Mouse (Mus musculus): ENCODE results near the gene Sostdc1. TPM values are rescaled to one million over a fixed set of nuclear protein-coding genes. Genes with fewer than 3 reads are reported as not detected.

Gene Sostdc1
- polyA plus RNA-seq, 1 experiment from 2014 or later: 4.6 TPM

DNA sequence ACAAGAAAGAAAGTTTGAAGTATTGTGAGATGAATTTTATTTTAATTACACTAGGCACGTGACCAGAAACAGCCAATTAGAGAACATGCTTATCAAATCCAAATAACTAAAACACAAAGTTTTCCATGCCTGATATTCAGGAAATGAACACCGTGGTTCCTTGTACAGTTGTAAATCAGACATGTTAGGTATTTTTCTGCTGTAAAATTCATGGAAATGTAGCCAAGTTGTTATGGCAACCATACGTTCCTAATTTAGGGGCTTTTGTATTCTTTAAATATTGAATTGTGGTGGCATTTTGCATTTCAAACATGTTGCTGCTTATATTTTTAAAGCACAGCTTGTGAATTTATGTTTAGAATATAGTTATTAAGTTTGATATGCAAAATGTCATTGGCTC is 2.1 kb downstream of the Sostdc1 start:
- peaks cover 23% of the 10 kb centered on the region for H3K4me1 ChIP-seq (replicated peaks)
- no peaks in the 10 kb centered on the region for H3K27me3 ChIP-seq
- no peaks in the 10 kb centered on the region for H3K9me3 ChIP-seq
- H3K4me2 ChIP-seq (replicated peaks): no peak overlapping the region
- ATAC-seq: no peak
- H3K27ac ChIP-seq: no peak overlapping the region
- H3K36me3 ChIP-seq: no peaks in the 10 kb centered on the region
- H3K9ac ChIP-seq (replicated peaks): no peak overlapping the region
- WGBS: 75% methylated on average over 3 of the region's 3 CpGs
- no peak overlapping the region for H3K4me3 ChIP-seq (replicated peaks)

DNA sequence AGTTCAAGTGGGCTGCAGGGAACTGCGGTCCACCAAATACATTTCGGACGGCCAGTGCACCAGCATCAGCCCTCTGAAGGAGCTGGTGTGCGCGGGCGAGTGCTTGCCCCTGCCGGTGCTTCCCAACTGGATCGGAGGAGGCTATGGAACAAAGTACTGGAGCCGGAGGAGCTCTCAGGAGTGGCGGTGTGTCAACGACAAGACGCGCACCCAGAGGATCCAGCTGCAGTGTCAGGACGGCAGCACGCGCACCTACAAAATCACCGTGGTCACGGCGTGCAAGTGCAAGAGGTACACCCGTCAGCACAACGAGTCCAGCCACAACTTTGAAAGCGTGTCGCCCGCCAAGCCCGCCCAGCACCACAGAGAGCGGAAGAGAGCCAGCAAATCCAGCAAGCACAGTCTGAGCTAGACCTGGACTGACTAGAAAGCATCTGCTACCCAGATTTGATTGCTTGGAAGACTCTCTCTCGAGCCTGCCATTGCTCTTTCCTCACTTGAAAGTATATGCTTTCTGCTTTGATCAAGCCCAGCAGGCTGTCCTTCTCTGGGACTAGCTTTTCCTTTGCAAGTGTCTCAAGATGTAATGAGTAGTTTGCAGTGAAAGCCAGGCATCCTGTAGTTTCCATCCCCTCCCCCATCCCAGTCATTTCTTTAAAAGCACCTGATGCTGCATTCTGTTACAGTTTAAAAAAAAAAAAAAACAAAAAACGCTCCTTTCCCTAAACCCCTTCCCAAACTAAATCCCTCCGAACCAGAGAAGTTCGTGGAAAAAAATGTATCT is 3.3 kb downstream of the Sostdc1 start:
- no peak overlapping the region for H3K27ac ChIP-seq
- H3K36me3 ChIP-seq: no peaks in the 10 kb centered on the region
- ATAC-seq: peak; percentile 91
- H3K4me3 ChIP-seq (replicated peaks): peak overlapping the region; percentile 51
- WGBS: 2% methylated on average over 30 of the region's 30 CpGs
- H3K4me2 ChIP-seq (replicated peaks): peak overlapping the region; percentile 87
- H3K9ac ChIP-seq (replicated peaks): peak overlapping the region; percentile 70
- H3K27me3 ChIP-seq: no peaks in the 10 kb centered on the region
- peaks cover 23% of the 10 kb centered on the region for H3K4me1 ChIP-seq (replicated peaks)
- no peaks in the 10 kb centered on the region for H3K9me3 ChIP-seq

DNA sequence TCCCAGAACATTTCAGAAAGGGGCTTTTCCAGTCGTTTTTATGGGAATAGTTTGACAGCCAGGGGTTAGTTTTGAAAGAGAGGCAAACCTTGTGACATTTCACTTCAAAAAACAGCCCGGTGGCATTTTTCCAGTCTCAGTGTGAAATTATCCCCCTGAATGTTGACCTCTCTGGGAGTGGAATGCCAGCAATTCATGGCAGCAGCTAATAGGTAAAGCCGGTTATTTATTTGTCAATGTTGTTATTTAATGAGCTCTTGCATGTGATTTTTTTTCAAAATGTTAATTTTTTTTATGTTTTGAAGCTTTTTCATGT is 3.8 kb downstream of the Sostdc1 start:
- 26% methylated on average over 3 of the region's 3 CpGs for WGBS
- peaks cover 23% of the 10 kb centered on the region for H3K4me1 ChIP-seq (replicated peaks)
- no peak overlapping the region for H3K9ac ChIP-seq (replicated peaks)
- no peaks in the 10 kb centered on the region for H3K27me3 ChIP-seq
- H3K9me3 ChIP-seq: no peaks in the 10 kb centered on the region
- no peaks in the 10 kb centered on the region for H3K36me3 ChIP-seq
- no peak for ATAC-seq
- H3K27ac ChIP-seq: no peak overlapping the region
- H3K4me2 ChIP-seq (replicated peaks): peak overlapping the region; percentile 87
- H3K4me3 ChIP-seq (replicated peaks): no peak overlapping the region

- H3K9ac ChIP-seq (replicated peaks): no peak overlapping the region
- H3K27me3 ChIP-seq: no peaks in the 10 kb centered on the region
- ATAC-seq: no peak
- no peaks in the 10 kb centered on the region for H3K36me3 ChIP-seq
- no peak overlapping the region for H3K4me2 ChIP-seq (replicated peaks)
- WGBS: 94% methylated on average over 4 of the region's 4 CpGs
- no peaks in the 10 kb centered on the region for H3K9me3 ChIP-seq
- H3K27ac ChIP-seq: no peak overlapping the region
- no peaks in the 10 kb centered on the region for H3K4me1 ChIP-seq (replicated peaks)
- H3K4me3 ChIP-seq (replicated peaks): no peak overlapping the region
Observed at GRCm38 (mm10) chr12:36326101-36326521, 12.2 kb downstream of the Sostdc1 start.

DNA sequence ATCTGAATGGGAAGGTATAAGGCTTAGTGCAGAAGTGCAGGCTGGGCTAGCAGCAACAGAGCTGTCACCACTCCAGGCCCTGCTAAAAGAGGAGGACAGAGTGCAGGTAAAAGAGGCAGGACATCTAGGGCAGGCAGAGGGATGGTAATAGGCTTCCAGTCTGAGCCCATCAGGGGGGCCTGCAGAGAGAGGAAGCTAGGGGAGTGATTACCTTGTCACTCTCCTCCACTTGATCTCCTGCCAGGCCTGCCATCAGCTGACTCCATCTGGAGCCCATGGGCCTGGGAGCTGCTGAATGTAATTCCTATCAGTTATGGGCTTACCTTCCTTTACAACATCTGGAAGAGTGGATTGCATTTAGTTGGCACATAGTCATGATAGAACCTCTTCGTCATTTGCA is 18.7 kb downstream of the Sostdc1 start:
- H3K27ac ChIP-seq: no peak overlapping the region
- H3K4me3 ChIP-seq (replicated peaks): no peak overlapping the region
- 97% methylated on average over 1 of the region's 1 CpGs for WGBS
- H3K4me1 ChIP-seq (replicated peaks): no peaks in the 10 kb centered on the region
- no peak for ATAC-seq
- no peak overlapping the region for H3K4me2 ChIP-seq (replicated peaks)
- H3K36me3 ChIP-seq: no peaks in the 10 kb centered on the region
- no peak overlapping the region for H3K9ac ChIP-seq (replicated peaks)
- H3K27me3 ChIP-seq: no peaks in the 10 kb centered on the region
- H3K9me3 ChIP-seq: no peaks in the 10 kb centered on the region

DNA sequence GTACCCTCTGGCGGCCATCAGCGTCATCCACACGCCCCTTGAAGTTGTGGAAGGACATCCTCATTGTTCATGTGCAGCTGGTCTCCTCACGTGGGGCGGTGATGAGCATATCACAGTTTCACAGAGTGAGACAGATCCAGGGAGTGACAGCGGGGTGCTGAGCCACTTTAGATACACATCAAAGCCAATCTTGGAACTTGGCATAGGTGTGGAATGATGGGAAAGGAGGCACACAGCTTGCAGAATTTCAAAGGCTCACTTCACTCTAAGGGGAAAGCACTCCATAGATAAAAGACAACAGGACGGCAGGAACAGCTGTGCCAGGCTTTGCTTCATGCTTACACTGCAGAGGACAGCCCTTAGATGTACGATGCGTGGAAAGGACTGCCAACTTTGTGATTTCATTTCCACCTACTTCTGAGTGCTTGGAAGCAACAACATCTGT is 19.9 kb downstream of the Sostdc1 start:
- no peak overlapping the region for H3K4me3 ChIP-seq (replicated peaks)
- 0 out of 2 replicates have a peak, but pooled peaks have one; percentile 30 for ATAC-seq
- no peaks in the 10 kb centered on the region for H3K9me3 ChIP-seq
- no peaks in the 10 kb centered on the region for H3K36me3 ChIP-seq
- H3K9ac ChIP-seq (replicated peaks): no peak overlapping the region
- H3K27me3 ChIP-seq: no peaks in the 10 kb centered on the region
- H3K27ac ChIP-seq: no peak overlapping the region
- WGBS: 76% methylated on average over 9 of the region's 9 CpGs
- H3K4me1 ChIP-seq (replicated peaks): no peaks in the 10 kb centered on the region
- no peak overlapping the region for H3K4me2 ChIP-seq (replicated peaks)

- H3K4me2 ChIP-seq (replicated peaks): no peak overlapping the region
- H3K4me3 ChIP-seq (replicated peaks): no peak overlapping the region
- no peaks in the 10 kb centered on the region for H3K27me3 ChIP-seq
- ATAC-seq: no peak
- no peaks in the 10 kb centered on the region for H3K36me3 ChIP-seq
- no peaks in the 10 kb centered on the region for H3K4me1 ChIP-seq (replicated peaks)
- no peaks in the 10 kb centered on the region for H3K9me3 ChIP-seq
- 68% methylated on average over 4 of the region's 4 CpGs for WGBS
- no peak overlapping the region for H3K9ac ChIP-seq (replicated peaks)
- no peak overlapping the region for H3K27ac ChIP-seq
Observed at GRCm38 (mm10) chr12:36344131-36344530, 30.2 kb downstream of the Sostdc1 start.

GRCm38 (mm10) chr12:36360064-36360463 is 46.1 kb downstream of the Sostdc1 start:
- WGBS: 91% methylated on average over 3 of the region's 3 CpGs

DNA sequence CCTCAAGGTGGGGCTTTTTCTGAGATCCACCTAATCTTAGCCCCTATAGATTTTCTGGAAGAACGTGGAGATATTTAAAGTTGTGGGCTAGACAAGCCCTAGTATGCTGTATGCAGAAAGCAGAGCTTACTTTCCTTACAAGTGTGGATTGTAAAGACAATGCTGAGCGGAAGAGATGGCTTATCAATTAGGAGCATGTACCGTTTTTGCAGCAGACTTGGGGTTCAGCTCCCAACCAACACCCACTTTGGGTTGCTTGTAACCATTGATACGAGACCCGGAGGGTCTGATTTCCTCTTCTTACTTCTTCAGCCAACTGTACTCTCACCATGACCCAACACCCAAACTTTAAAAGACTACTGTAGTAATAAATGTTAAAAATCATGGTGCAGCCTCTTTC is 46.8 kb downstream of the Sostdc1 start:
- Histone ChIP-seq H3K9ac (replicated peaks) (no peak overlapping the region), H3K4me1 (replicated peaks) (no peaks in the 10 kb centered on the region), H3K27ac (no peak overlapping the region), H3K9me3 (no peaks in the 10 kb centered on the region), H3K4me2 (replicated peaks) (no peak overlapping the region), H3K27me3 (no peaks in the 10 kb centered on the region), H3K4me3 (replicated peaks) (no peak overlapping the region), H3K36me3 (no peaks in the 10 kb centered on the region)
- 95% methylated on average over 5 of the region's 5 CpGs for WGBS
- ATAC-seq: no peak

More at GRCm38 (mm10) chr12:36360064-36360463, 46.1 kb downstream of the Sostdc1 start:
- no peak overlapping the region for H3K4me3 ChIP-seq (replicated peaks)
- H3K9me3 ChIP-seq: no peaks in the 10 kb centered on the region
- no peaks in the 10 kb centered on the region for H3K4me1 ChIP-seq (replicated peaks)
- no peak for ATAC-seq
- H3K27me3 ChIP-seq: no peaks in the 10 kb centered on the region
- H3K36me3 ChIP-seq: no peaks in the 10 kb centered on the region
- H3K27ac ChIP-seq: no peak overlapping the region
- H3K4me2 ChIP-seq (replicated peaks): no peak overlapping the region
- no peak overlapping the region for H3K9ac ChIP-seq (replicated peaks)

DNA sequence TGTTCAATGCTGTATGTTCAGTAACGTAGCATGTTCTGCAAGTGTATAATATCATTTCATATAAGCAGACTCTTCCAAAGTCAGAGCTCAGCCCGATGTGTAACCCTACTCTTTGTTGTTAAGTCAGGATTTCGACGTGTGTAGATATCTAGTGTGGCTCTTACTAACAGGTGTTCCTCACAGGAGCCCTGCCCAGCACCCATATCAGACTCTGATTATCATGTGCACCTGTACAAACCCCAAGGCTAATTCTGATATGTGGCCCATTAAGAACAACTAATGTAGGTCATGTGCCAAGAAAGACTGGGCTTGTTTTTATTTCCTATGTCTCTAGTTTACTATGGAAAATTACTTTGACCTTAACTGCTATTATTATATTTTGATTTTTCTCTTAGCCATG is 50.1 kb downstream of the Sostdc1 start:
- WGBS: 95% methylated on average over 4 of the region's 4 CpGs
- no peaks in the 10 kb centered on the region for H3K27me3 ChIP-seq
- H3K36me3 ChIP-seq: no peaks in the 10 kb centered on the region
- no peak overlapping the region for H3K4me2 ChIP-seq (replicated peaks)
- H3K4me3 ChIP-seq (replicated peaks): no peak overlapping the region
- no peaks in the 10 kb centered on the region for H3K9me3 ChIP-seq
- no peaks in the 10 kb centered on the region for H3K4me1 ChIP-seq (replicated peaks)
- H3K27ac ChIP-seq: no peak overlapping the region
- no peak overlapping the region for H3K9ac ChIP-seq (replicated peaks)
- no peak for ATAC-seq

Other genes starting within 250 kb of the Sostdc1 start
- gene Ankmy2, start 157.0 kb upstream of the Sostdc1 start, polyA plus RNA-seq (2015; fragmentation: Nextera tagmentation; extraction: Ambion mirVana): 51.1 and 56.8 TPM in 2 replicates
- 388 and 407 TPM in 2 replicates for gene Bzw2, start 156.1 kb upstream of the Sostdc1 start, polyA plus RNA-seq (2015; fragmentation: Nextera tagmentation; extraction: Ambion mirVana)
- not detected in 2 replicates for gene Lrrc72, start 60.7 kb upstream of the Sostdc1 start, polyA plus RNA-seq (2015; fragmentation: Nextera tagmentation; extraction: Ambion mirVana)
- gene Ispd, start 67.3 kb downstream of the Sostdc1 start, polyA plus RNA-seq (2015; fragmentation: Nextera tagmentation; extraction: Ambion mirVana): 10.9 and 11.7 TPM in 2 replicates
- gene D630036H23Rik, start 68.0 kb downstream of the Sostdc1 start, polyA plus RNA-seq (2015; fragmentation: Nextera tagmentation; extraction: Ambion mirVana): 1.7 and 2.1 TPM in 2 replicates

Measured in midbrain, embryonic 13.5 days (tissue).